Mouse (Mus musculus): ENCODE measurements around the gene Pik3c2g.

- TF ChIP-seq POLR2A (IDR thresholded peaks at IDR 0.05; ENCODE audit: insufficient read length, low read depth) (no peak), E2F4 (IDR thresholded peaks at IDR 0.05; ENCODE audit: insufficient read depth) (no peak), POLR2AphosphoS2 (IDR thresholded peaks at IDR 0.05; ENCODE audit: insufficient read length, low read depth) (no peak), REST (IDR thresholded peaks at IDR 0.05; ENCODE audit: insufficient read depth, insufficient read length) (no peak), MYOD1 (IDR thresholded peaks at IDR 0.05; ENCODE audit: control insufficient read depth in 1 of 3, insufficient read length in 2 of 3, low read depth in 2 of 3) (no peak), TCF12 (IDR thresholded peaks at IDR 0.05; ENCODE audit: insufficient read depth, poor library complexity, severe bottlenecking) (no peak), CEBPB (IDR thresholded peaks at IDR 0.05; ENCODE audit: insufficient read depth, poor library complexity, severe bottlenecking) (no peak), USF1 (IDR thresholded peaks at IDR 0.05; ENCODE audit: low read depth) (no peak)
Measured at GRCm38 (mm10) chr6:139861534-139861933, 274.5 kb downstream of the Pik3c2g start.
